Mouse (Mus musculus): ENCODE results near the gene Abcg4. TPM values are rescaled to one million over a fixed set of nuclear protein-coding genes. Genes with fewer than 3 reads are reported as not detected.

Abcg4 gene
- total RNA-seq, 2 experiments from 2014 or later: 62.1 TPM

DNA sequence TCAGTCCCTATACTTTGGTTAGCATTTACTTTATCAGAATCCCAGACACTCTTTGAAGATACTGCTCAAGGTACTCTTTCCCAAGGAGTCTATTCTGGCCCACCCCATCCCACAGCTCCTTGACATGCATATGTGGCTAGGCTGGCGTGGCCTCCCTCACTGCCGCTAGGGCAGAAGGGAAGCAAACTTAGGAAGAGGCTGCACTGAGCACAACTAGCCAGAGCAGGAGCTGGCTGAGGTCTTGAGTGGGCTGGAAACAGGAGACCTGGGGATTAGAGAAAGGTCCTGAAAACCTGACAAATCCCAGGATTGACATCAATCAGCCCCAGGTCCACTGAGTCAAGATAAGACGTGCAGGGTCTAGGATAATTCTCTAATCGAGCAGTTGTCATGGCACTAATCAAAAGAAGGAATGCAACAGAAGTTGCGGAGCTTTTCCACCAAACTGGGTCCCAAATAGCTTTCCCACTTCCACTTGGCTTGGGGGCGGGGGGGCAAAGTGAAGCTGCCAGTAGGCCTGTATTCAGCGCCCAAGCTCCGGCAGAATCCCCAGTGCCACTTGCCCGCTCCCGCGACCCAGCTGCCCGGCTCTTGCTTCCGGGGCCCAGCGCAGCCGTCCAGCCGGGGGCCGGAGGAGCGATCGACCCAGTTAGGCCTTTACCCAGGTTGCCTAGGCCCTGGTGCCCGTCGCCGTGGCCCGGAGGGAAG lies 20.9 kb downstream of the Abcg4 start:
- peak; percentile 21 for TF ChIP-seq CTCF (IDR thresholded peaks at IDR 0.05)
- Histone ChIP-seq H3K4me3 (peak overlapping the region; percentile 67), H3K27ac (peak overlapping the region; percentile 98)
- intact Hi-C loops (cut with DNase I): loop anchor here (1.0 to 2.0 kb wide), 2 partner anchors 27 to 33 kb away; partner anchors contain the start of genes Cbl and Ccdc153
- no peak for DNase-seq (ENCODE audit: extremely low spot score in 1 of 2, low spot score in 2 of 2)

DNA sequence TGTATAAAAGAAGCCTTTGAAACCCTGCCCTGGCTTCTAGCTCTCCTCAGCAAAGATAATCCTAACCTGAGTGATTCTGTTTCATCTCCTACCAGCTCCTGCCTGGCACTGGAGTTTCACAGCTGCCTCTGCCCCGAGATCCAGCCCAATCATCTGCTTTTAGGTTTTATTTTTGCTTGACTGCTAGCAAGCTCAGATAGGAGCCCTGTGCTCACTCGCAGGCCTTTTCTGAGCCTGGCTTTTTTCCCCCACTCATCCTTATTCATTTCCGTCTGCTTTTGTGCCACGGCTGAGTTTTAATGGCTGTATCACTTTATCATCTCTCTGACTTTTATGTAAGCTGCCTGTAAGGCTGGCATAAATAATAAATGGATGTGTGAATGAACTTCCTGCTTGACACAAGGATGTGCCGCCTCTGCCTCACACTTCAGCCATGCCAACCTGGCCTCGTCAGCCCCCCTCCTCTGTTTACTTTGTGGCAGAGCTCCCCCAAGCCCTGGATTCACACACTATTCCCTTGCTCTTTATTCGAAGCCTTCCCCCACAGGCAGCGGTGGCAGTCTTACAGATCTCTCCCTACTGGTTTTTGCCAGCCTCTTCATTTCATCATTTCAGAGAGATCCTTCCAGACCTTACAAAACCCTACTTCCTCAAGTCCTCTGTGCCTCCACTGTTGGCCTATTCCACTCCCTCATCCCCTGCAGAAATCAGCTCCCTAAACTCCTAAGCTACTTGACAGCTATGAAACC lies 21.8 kb downstream of the Abcg4 start:
- intact Hi-C loops (cut with DNase I): loop anchor here (1.0 kb wide), 1 partner anchor 26 kb away; the partner anchor contains the start of gene Ccdc153
- TF ChIP-seq CTCF (IDR thresholded peaks at IDR 0.05): no peak
- DNase-seq (ENCODE audit: extremely low spot score in 1 of 2, low spot score in 2 of 2): peak; percentile 43 to 50
- no peak overlapping the region for H3K4me3 ChIP-seq
- H3K27ac ChIP-seq: peak overlapping the region; percentile 98

DNA sequence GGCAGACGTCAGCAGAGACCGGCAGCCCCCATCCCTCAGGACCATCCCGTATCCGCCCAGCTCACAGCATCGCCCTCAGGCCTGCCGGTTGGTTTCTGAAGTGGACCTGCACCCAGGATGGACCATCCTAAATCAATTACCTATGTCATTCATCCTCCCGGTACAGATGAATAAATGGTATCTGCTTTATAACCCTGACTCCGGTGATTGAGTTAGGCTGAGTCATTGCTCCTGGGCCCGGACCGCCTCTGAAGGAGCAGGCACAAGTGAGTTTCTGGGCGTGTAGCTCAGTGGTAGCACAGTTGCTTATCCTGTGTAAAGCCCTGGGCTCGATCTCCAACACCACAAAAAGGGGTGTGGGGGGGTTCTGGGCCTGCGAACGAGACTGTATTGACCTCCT lies 27.0 kb downstream of the Abcg4 start:
- DNase-seq (ENCODE audit: extremely low spot score in 1 of 2, low spot score in 2 of 2): no peak
- intact Hi-C loops (cut with DNase I): no loop called here
- H3K27ac ChIP-seq: no peak overlapping the region
- no peak overlapping the region for H3K4me3 ChIP-seq
- TF ChIP-seq CTCF (IDR thresholded peaks at IDR 0.05): no peak

DNA sequence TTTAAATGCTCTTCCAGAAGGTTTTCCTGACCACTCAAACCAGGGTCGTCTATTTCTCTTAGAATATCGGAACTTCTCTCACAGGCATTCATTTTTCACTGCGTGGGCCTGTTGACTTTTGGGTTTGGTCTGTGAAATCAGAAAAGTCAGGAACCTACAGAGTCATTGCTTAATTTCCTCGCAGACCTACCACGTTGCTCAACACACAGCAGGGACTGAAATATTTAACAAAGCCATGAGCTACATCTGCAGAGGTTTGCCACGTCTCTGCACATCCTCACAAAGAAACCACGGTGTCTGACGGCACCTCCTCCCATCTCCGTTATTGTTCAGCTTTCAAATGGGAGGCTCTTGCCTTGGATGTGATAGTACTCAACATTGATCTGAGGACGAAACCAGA lies 29.4 kb downstream of the Abcg4 start:
- no peak overlapping the region for H3K27ac ChIP-seq
- TF ChIP-seq CTCF (IDR thresholded peaks at IDR 0.05): no peak
- intact Hi-C loops (cut with DNase I): no loop called here
- DNase-seq (ENCODE audit: extremely low spot score in 1 of 2, low spot score in 2 of 2): no peak
- H3K4me3 ChIP-seq: no peak overlapping the region

DNA sequence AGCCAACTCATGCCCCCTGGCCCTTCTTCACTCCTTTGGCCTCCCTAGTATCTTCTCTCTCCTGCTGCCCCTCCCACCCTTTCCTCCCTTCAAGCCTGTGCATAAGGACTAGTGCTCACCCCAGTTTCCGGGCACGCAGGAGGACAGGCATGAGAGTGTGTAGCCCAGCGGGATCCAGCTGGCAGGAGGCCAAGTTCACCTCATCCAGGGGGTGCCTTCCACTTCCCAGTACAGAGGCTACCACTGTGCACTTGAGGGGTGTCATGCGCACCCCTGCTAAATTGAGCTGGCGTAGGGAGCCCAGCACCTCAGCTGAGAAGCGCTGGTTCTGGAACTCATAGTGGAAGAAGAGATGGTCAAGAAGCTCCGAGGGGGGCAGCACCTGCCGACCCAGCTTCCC lies 32.2 kb downstream of the Abcg4 start:
- intact Hi-C loops (cut with DNase I): no loop called here
- H3K27ac ChIP-seq: no peak overlapping the region
- TF ChIP-seq CTCF (IDR thresholded peaks at IDR 0.05): no peak
- no peak for DNase-seq (ENCODE audit: extremely low spot score in 1 of 2, low spot score in 2 of 2)
- no peak overlapping the region for H3K4me3 ChIP-seq

DNA sequence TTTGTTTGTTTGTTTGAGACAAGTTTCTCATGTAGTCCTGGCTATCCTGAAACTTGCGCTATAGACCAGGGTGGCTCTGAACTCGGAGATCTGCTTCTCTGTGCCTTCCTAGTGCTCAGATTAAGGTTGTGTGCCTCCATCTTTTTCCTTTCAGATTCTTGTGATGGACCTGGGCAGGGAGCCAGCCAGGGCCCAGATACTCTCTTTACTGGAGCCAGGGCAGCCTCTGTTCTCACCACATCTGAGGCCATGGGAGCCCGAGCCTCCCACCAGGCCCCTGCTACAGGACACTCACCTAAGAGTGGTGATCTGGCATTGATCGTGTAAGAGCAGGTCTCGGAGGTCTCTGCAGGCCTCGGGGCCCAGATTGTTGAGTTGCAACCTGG lies 33.3 kb downstream of the Abcg4 start:
- Histone ChIP-seq H3K27ac (no peak overlapping the region), H3K4me3 (no peak overlapping the region)
- no peak for DNase-seq (ENCODE audit: extremely low spot score in 1 of 2, low spot score in 2 of 2)
- TF ChIP-seq CTCF (IDR thresholded peaks at IDR 0.05): no peak
- intact Hi-C loops (cut with DNase I): no loop called here

DNA sequence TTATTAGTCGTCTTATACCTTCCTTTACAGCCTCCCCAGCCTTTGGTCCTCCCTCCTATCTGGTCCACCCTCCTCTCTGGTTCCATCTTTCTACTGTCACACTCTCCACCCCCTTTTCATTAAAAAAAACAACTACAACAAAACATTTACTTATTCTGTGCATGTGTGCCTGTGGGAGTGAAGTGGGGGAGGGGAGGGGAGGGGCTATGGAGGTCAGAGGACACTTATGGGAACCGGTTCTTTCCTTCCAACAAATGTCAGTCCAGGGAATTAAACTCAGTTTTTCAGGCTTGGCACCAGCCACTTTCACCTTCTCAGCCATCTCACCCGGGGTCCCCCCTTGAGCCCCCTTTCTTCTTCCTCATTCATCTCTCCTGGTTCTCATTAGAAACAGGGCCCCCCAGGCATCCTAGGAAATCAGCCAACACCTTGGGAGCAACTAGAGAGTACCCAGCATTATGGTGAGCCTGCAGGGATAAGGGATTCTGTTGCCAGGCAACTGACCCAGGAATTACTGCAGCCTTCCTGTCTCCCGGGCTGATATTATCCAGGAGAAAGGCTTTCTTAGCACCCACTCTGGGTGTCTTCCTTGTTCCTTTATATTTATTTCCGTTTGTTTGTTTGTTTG lies 33.8 kb downstream of the Abcg4 start:
- Histone ChIP-seq H3K27ac (no peak overlapping the region), H3K4me3 (no peak overlapping the region)
- no peak for TF ChIP-seq CTCF (IDR thresholded peaks at IDR 0.05)
- DNase-seq (ENCODE audit: extremely low spot score in 1 of 2, low spot score in 2 of 2): peak in 1 of 2 experiments; percentile 21
- intact Hi-C loops (cut with DNase I): no loop called here

DNA sequence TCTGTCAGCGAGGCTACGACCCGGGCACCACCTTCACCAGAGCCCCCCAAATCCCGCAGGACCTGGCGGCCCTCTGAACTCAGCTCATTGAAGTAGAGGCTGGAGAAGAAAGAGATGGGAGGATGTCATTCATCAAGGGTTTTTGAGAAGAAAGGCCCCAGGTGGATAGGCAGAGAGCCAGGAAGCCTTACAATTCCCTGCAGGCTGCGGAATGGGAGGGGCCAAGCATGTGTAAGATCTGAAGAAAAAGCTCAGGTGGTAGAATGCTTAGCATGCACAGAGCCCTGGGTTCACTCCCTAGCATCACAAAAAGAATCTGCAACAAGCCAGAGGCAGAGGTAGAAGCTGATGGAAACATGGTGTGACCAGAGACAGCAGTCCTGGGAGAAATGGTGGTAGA lies 35.0 kb downstream of the Abcg4 start:
- no peak for TF ChIP-seq CTCF (IDR thresholded peaks at IDR 0.05)
- Histone ChIP-seq H3K27ac (no peak overlapping the region), H3K4me3 (no peak overlapping the region)
- intact Hi-C loops (cut with DNase I): no loop called here
- no peak for DNase-seq (ENCODE audit: extremely low spot score in 1 of 2, low spot score in 2 of 2)

DNA sequence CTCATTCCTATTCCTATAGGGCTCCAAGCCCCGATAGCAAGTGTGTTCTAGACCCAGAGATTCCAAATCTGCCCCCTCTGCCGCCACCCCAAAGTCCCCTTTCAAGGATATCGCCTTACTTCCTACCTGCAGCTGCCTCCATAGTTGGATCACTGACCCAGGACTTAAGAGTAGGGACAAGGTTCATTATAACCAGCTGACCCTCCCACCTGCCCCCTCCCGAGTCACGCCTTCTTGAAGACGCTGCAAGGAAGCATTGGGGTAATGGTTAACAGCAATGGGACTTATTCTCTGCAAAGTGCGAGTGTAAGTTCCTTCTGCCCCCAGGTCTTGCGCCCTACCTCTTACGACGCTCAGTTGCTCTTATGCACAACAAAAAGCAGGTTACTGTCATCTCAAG lies 37.1 kb downstream of the Abcg4 start, which contains the start of gene Pdzd3:
Pdzd3 (minus strand) TSS at position 158 of the 400 bp plus-strand sequence.
- H3K27ac ChIP-seq: no peak within 1 kb of the TSS
- intact Hi-C loops (cut with DNase I): no loop called here

DNA sequence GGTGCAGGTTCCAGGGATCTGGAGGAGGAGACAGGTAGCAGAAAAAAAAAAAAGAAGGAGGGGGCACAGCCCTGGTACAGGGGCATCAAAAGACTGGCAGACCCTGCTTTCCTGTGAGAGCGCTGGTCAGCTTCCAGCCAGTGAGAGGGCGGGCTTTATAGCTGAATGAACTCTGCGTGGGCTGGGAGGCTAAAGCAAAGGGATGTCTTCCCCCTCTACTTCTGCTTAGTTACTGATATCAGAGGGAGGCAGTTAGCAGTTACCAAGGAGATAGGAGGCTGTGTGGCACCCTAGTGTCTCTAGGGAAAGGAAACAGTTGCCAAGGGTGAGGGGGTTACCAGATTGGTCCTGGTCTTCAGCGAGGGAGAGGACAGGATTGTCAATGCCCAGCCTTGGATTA lies 38.0 kb downstream of the Abcg4 start:
- no peak for TF ChIP-seq CTCF (IDR thresholded peaks at IDR 0.05)
- DNase-seq (ENCODE audit: extremely low spot score in 1 of 2, low spot score in 2 of 2): peak in 1 of 2 experiments; percentile 38
- no peak overlapping the region for H3K27ac ChIP-seq
- intact Hi-C loops (cut with DNase I): no loop called here
- H3K4me3 ChIP-seq: no peak overlapping the region

More for the DNA sequence above, 37.1 kb downstream of the Abcg4 start, which contains the start of gene Pdzd3:
- H3K4me3 ChIP-seq: no peak within 1 kb of the TSS
- DNase-seq (ENCODE audit: extremely low spot score in 1 of 2, low spot score in 2 of 2): no peak
- TF ChIP-seq CTCF (IDR thresholded peaks at IDR 0.05): no peak

DNA sequence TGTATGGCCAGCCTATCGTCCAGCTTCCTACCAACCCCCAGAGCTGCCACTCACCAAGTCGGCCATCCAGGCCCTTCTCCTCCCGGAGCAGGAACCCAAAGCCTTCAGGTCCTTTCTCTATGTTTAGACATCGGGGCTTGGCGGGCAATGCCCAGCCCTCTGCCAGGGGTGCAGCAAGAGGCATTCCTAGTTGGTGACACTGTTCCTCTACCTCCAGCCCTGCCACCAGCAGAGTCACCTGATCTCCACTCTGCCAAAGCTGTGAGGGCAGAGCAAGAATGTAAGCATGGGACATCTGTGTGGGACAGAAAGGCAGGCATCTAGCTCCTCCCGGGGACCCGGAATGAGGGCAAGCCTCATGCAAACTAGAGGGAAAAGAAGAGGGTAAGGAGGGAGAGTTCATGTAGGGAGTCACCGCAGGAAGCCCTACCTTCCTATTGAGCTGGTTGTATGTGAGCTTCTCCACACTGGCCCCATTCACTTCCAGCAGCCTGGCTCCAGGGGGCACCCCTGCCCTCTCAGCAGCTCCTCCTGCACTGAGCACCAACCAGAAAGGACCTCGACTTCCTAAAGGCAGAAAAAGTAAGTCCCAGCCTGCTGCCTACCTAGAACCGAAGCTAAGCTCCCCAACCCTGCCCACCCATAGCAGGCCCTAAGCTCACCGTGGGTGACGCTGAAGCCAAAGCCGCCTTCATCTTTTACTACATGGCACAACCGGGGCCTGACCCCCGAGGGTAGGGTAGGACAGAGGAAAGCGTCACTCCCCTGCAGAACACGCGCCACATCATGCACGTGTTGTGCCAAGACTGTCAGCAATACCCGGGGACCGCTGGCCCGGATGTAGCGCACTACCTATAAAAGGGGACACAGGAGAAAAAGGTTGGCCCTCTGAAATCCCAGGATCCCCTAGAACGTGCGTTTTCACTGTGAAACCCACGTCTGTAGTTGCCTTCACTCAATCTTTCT lies 39.0 kb downstream of the Abcg4 start:
- Histone ChIP-seq H3K4me3 (no peak overlapping the region), H3K27ac (no peak overlapping the region)
- peak; percentile 67 for TF ChIP-seq CTCF (IDR thresholded peaks at IDR 0.05)
- peak; percentile 53 to 65 for DNase-seq (ENCODE audit: extremely low spot score in 1 of 2, low spot score in 2 of 2)
- intact Hi-C loops (cut with DNase I): no loop called here
